Mouse (Mus musculus): ENCODE data around the gene Pyroxd2.
"Not testable (repeated sequence)": the region's sequence is repeated elsewhere in the genome, so short reads cannot be mapped to it uniquely, and the experiment has no call there.

The Pyroxd2 gene

DNA sequence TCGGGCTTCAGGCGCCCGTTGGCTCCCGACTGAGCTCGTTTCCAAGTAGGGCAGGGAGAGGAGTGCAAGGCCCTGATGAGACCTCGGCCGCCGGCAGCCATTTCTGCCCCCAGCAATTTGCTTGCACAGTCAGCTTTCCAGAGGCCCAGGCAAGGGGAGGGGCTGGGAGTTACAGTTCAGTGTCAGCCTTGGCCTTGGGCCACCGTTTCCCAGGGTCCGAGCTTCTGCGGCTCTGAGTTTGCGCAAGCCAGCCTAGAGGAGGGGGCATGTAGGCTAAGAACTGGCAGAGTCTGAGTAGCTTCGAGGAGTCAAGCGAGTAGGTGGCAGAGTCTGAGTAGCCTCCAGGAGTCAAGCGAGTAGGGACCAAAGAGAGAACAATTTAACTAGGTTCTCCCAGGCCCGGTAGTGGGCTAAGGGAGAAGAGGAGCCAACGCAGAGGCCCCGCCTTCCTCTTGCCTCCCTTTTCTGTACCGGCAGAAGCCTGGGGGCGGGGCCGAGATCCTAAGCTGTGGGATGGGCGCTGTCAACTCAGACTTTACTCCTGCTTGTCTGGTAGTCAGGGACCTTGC is at the start of gene Pyroxd2:
Gene Pyroxd2 (minus strand): TSS at position 413 of the 569 bp plus-strand sequence.
- DNase-seq (ENCODE audit: low spot score in 2 of 2), result peak; percentile 84 to 85

DNA sequence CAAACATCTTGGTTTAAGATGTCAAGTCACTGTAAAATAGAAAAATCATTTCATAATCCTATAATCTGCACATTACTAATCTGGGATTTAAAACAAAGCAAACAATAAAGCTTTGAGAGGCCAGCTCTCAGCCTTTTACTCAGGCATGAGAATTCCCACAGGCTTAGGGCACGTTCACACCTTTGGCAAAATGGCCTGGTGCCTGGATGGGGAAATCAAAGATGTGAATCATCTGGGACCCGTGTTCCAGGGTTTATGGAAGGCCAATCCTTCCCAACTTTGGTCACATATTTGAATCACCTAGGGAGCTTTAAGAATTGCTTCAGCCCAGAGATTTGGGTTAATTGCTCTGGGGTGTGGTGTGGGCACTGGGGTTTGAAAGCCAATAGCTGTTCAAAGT is 45.3 kb upstream of the Pyroxd2 start:
- no peak for DNase-seq (ENCODE audit: low spot score in 2 of 2)

GRCm38 (mm10) chr19:42795801-42796200 is 43.2 kb upstream of the Pyroxd2 start:
- DNase-seq (ENCODE audit: low spot score in 2 of 2), result no peak

GRCm38 (mm10) chr19:42794914-42795613 is 42.5 kb upstream of the Pyroxd2 start:
- DNase-seq (ENCODE audit: low spot score in 2 of 2), result peak; percentile 50 to 76

- no peak for DNase-seq (ENCODE audit: low spot score in 2 of 2)
Measured at GRCm38 (mm10) chr19:42788311-42788710, 35.7 kb upstream of the Pyroxd2 start.

GRCm38 (mm10) chr19:42785562-42786220 is 33.1 kb upstream of the Pyroxd2 start:
- DNase-seq (ENCODE audit: low spot score in 2 of 2), result no peak

- no peak for DNase-seq (ENCODE audit: low spot score in 2 of 2)
Measured at GRCm38 (mm10) chr19:42785129-42785528, 32.6 kb upstream of the Pyroxd2 start.

GRCm38 (mm10) chr19:42780156-42780538 is 27.6 kb upstream of the Pyroxd2 start:
- not testable (repeated sequence) for DNase-seq (ENCODE audit: low spot score in 2 of 2)

DNA sequence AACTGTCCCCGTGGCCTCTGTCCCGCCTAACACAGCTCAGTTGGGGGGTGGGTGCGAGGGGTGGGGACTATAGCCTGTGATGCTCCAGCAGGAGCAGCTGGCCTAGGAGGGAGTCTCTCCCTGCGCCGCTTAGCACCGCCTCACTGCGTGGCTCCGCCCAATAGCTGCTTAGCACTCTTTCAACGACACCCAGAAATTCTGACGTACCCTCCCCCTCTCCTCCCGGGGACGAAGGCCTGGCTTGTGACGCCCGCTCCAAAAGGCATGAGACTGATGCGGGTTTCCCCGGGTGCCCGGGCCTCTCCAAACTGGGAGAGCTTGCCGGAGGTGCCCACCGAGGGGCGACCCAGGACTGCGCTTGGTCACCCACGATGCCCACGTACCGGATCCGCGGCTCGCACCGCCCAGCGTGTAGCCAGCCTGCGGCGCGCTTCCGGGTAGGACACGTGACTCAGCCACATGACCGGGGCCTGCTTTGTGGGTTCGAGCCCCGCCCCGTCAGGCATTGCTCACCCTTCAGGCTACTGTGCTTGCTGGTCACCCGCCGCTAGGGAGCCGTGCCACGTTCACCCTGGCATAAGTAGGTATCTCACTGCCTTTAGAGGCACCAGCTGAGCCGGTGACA is 27.1 kb upstream of the Pyroxd2 start, which contains the start of gene Hps1:
Gene Hps1 (minus strand): TSS at position 448 of the 625 bp plus-strand sequence.
- peak; percentile 91 to 92 for DNase-seq (ENCODE audit: low spot score in 2 of 2)

DNA sequence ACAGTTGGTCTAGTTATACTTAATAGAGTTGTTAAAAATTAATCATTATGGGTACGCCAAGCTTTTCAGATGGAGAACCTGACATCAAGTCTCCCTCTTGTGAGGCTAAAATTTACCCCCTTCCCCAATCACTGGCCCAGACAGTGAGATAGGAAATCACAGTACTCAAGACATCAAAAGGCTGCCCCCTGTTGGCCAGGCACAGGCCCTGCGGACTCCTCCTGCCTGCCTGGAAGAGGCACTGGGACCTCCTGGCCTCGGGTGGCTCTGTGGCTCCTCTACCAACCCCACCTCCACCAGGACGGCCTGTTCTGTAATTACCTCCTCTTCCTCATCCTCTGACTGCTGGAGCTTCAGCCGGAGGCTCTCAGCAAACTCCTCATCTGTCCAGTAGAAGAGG is 25.2 kb upstream of the Pyroxd2 start:
- DNase-seq (ENCODE audit: low spot score in 2 of 2), result no peak

DNA sequence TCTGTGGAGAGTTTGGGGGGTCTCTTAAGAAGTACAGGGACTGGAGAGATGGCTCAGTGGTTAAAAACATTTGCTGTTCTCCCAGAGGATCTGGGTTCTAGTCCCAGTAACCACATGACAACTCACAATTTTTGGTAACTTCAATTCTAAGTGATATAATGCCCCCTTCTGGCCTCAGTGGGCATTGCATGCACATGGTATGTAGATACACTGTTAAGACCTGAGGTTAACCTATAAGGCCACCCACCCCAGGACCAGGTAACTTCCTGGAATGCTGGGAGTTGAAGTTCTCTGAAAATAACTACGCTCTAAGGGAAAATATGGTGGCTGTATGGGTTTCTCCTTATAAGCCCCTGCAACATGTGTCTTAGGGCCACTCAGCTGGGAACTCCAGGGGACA is 24.2 kb upstream of the Pyroxd2 start:
- no peak for DNase-seq (ENCODE audit: low spot score in 2 of 2)

DNA sequence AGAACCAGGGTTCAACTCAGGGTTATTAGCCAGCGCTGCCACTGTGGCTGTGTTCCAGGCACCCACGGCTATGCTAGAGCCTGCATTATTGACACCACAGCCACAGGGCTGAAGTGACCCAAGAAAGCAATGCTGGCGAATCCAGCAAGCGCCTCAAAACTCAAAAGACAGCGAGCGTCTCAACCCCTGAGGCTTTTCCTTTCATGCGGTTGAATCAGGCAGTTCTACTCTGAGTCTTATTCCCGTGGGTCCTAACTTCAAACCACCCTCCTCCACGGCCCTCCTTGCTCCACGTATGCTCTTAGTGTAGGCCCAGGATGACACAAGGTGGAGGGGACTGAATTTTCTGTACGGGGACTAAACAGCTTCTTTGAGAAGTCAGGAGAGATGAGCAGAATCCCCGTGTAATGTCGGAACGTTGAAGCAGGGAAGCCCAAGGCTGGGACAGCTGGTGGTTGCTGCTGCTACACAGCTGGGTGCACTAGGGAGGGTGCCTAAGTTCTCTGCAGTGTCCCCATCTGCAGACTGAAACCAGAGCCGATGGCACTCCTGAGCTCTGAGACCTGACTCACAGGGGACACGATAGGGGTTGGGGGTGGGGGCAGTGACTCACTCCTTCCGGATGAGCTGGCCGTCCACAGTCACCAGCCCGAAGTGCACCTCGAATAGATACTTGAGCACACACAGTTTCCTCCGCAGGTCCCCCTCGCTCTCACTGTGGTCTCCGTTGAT is 17.7 kb upstream of the Pyroxd2 start:
- no peak for DNase-seq (ENCODE audit: low spot score in 2 of 2)

DNA sequence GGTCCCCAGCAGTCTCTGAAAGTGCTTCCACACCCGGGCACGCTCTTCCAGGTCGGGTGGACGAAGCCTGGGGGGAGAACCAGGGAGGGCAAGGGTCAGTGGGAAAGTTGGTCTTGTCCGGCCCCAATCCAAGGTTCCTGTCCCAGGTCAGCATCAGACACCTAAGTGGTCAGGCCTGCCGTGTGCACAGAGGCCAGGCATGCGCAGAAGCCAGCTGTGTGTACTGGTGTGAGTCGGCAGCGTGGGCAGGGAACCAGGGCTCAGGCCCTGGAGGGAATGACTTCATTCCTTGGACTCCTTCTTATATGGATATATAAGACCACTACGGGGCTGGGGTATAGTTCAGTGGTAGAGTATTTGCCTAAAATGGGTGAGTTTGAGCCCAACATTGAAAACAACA is 17.1 kb upstream of the Pyroxd2 start:
- DNase-seq (ENCODE audit: low spot score in 2 of 2), result no peak

DNA sequence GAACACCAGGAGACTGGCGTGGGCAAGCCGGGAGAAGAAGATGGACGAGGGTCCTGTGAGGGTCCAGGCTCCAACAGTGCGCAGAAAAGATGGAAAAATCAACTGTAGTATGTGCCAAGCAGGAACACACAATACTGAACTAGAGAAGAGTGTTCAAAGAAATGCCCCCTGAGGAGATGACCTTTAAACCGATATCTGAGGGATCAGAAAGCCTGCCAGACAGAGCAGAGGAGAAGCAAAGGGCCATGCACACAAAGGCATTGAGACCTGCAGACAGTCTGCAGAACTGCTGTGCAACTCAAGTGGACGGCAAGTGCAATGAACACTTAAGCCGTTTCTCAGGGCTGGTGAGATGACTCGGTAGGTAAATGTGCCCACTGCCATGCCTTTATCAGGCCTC is 14.8 kb upstream of the Pyroxd2 start:
- DNase-seq (ENCODE audit: low spot score in 2 of 2), result no peak

- no peak for DNase-seq (ENCODE audit: low spot score in 2 of 2)
Measured at GRCm38 (mm10) chr19:42764398-42764797, 11.8 kb upstream of the Pyroxd2 start.

- no peak for DNase-seq (ENCODE audit: low spot score in 2 of 2)
Measured at GRCm38 (mm10) chr19:42756671-42757070, 4.1 kb upstream of the Pyroxd2 start.

DNA sequence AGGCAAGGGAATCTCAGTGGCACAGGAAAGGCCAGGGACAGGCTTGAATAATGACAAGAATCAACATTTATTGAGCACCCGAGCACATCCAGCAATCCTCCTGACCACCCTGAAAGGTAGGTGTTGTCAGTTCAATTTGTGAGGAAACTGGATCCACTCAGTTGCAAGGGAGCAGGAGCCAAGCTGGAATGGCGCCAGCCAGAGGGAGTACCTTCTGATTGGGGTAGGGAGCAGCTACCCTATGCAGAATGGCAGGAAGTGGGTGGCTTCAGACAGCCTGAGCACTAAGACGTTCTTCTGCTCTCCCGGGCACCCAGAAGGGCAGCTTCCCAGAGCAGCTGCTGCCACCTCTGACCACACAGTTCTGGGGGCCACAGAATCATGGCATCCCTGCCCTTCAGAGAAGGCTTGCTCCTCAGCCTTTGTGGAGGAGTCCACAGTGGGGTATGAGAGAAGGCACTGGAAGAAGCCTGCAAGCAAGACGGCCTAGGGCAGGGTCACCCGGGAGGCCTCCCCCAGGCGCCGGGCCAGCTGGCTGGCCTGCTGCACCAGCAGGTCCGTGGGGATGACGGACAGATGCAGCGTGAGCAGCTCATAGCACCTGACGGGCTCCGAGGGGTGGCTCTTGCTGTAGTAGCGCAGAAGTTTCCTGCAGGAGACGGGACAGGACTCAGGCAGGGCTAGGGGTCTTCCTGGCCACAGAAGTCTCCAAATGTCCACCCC is 2.7 kb upstream of the Pyroxd2 start:
- peak in 1 of 2 experiments; percentile 32 for DNase-seq (ENCODE audit: low spot score in 2 of 2)

GRCm38 (mm10) chr19:42753141-42753917 is 754 bp upstream of the Pyroxd2 start:
- peak; percentile 85 to 88 for DNase-seq (ENCODE audit: low spot score in 2 of 2)

- DNase-seq (ENCODE audit: low spot score in 2 of 2), result no peak
Measured at GRCm38 (mm10) chr19:42750196-42750595, 2.4 kb downstream of the Pyroxd2 start.

DNA sequence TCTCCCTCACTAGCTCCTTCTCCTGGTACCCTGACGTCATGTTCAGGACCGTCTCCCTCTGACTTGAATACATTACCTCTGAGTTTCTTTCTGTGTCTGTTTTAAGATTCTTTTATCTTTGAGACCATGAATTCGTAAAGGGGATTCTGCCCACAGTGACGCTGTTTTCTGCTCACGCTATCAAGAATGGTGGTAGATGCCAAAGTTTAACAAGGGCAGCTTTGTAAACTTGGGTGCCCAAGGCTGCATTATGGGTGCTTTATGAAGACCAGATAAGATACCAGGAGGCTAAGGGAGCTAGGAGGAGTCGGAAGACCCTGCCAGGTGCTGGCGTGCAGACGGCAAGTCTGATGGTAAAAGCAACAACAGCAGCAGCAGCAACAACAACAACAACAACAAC is 5.9 kb downstream of the Pyroxd2 start:
- DNase-seq (ENCODE audit: low spot score in 2 of 2), result no peak

Data from heart, adult 9 months (tissue).